Mouse (Mus musculus) left cerebral cortex, adult 11 months (tissue): ENCODE data around the gene Galk2.
A peak's percentile ranks its signal among the peaks of the same experiment; 100 is the strongest.

Experiments used
- DNase-seq: peaks from one replicate; pipeline ENCODE4 v3.0.0; 2022; ENCODE audit warnings: low spot score

Galk2 gene

DNA sequence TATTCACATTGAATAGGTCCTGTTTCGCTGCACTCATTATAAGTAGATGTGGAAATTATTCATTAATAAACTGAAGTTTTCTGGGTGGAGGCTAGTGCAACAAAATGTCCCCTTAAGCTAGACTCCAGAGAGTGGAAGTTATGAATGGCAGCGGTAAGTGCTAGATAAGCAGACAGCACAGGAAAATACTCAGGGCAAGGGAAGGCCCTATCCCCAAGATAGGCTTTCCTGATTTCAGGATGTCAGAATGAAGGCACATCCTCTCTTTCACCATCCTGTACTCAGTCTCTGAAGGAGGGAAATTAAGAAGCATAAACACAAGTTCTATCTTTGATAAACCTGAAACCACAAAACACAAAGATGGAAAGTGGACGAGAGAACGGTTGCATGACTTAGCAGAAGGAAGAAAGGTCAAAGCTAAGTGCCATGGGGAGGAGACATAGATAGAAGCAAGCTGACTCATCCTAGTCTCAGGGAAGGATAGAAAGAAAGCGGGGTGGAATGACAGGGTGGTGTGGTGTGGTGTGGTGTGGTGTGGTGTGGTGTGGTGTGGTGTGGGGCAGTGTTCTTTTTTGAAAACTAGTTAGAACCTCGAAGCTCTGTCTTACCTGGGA is 42.0 kb downstream of the Galk2 start:
- DNase-seq: no peak

- DNase-seq: no peak
These were observed 42.5 kb downstream of the Galk2 start for GRCm38 (mm10) chr2:125901426-125901825.

DNA sequence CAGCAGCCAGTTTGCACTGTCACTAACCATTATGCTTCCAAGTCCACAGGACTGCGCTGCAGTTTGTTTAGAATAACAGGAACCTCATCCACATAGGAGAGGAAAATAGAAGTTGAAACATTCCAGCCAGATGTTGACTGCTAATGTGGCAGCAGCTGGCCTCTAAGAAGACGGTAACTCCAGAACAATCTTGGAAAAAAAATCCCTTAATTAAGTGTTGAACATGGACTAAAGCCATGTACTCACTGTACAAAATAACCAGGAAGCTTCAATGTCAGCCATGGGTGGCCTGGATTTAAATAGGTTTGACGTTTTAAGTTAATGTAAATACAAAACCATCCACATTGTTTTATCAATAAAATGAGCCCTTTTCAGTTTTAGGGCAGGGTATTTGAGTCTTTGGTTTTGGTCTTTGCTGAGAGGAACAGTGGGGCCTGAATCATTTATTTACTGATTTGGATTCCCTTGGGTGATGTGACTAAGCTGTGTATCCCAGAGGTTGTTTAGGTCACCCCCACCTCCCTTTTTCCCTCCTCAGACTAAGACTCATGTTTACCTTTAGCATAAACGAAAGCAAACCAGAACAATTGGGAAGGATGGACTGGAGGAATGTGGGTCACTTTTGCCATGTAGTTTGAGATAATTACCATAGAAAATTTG is 47.6 kb downstream of the Galk2 start:
- DNase-seq: no peak

DNA sequence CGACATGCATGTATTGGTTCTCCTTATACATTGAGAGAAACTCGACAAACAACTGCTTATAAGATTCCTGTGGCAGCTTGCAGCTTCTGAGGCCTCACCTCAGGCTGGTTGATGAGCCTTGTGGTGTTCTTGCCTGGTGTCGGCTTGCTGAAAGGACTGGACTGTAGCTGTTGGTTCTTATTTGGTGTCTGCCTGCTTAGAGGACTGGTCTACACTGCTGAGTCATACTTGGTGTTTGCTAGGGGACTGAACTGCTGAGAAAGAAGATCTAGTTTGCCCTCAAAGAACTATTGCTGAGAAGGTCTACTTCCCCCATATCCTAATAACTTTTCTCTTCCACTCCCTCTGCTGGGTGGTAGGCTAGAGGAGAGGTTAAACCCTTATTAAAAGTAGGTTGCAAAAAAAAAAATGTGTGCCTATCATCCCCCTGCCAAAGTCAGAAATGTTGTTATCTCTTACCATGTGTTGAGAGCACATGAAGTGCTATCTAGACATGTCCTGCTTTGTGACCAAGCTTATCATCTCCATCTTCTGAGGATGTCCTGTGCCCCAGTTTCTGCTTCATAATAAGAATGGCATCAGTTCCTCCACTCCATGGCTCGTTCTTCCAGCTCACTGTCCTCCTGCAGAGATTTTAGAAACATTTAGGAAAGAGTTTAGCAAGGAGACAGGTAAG is 48.8 kb downstream of the Galk2 start:
- DNase-seq: no peak

DNA sequence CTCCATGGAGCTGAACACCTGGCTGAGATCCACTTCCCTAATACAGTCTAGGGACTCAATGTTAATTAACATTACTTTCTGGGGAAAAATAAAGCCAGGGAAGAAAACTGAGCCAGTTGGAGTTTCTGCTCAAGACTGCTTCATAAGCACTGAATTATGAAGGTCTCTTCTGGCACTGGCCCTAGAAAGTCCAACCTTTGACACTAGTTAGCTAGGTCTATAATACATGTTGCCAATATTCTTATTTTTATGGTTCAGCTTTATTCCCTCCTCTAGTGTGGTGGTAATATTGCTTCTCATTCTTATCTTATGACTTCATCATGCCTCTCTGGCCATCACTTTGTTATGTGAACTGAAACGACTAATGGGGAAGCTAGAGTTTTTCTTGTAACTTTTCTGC is 55.3 kb downstream of the Galk2 start:
- DNase-seq: no peak

GRCm38 (mm10) chr2:125914713-125915112 is 55.8 kb downstream of the Galk2 start:
- no peak for DNase-seq

DNA sequence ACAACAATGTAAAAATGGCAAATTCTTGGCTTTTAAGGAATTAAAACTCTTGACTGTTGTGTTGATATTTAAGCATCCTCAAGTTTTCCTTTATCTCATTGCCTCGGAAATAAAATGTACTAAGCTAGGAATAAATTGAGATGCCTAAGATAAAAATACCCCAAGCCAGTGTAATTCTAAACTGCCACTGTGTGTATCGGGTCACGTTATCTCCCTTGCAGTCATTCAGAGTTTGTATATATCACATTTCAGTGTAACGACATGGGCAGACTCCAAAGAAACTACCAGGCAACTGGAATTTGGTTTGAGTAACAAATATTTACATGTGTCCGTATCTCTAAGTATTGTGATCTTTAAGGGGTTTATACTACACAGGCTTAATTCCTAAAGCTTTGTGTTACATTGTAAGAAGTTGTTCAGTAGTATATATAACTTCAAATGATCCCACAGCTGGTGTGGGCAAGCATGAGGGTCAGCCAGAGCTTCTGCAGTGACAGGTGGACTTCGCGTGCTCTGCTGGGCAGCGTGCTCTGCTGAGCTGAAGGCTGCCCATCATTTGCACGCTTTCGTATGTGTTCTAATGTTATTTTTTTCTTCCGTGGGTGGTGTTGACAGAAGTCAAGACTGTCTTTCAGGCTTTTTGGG is 57.9 kb downstream of the Galk2 start:
- DNase-seq: no peak

GRCm38 (mm10) chr2:125917297-125917679 is 58.4 kb downstream of the Galk2 start:
- no peak for DNase-seq

DNA sequence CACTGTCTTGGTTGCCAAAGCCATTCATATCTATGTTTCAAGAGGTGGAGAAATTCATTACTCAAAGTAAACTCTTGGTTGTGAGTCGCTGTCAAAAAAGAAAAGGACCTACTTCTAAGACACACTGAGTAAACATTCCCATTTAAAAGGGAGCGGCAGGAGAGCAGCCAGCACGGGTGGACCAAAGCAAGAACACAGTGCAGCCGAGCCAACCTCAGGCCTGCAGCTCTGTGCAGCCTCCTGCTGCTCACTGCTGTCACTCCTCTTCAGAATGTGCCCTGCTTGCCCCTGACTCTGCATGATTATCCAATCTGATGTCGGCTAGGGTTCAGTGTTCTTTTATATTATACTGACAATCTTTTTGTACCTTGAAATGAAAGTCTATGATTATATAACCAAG is 62.4 kb downstream of the Galk2 start:
- no peak for DNase-seq

DNA sequence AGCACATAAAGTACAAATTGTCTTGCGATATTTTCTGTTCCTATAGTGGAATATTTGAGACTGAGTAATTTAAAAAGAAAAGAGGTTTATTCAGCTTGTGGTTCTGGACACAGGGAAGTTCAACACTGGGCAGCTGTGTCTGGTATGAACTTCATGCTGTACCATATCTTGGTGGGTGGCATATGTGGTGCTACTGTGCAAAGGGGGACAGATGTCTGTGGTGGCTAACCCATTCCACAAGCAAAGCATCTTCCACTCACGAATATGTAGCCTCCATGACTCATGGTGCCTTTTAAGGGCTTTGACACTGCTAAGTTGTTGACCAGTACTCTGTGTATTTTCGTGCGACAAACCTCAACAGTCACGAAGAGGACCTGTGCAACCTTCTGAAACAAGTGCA is 63.2 kb downstream of the Galk2 start:
- no peak for DNase-seq

DNA sequence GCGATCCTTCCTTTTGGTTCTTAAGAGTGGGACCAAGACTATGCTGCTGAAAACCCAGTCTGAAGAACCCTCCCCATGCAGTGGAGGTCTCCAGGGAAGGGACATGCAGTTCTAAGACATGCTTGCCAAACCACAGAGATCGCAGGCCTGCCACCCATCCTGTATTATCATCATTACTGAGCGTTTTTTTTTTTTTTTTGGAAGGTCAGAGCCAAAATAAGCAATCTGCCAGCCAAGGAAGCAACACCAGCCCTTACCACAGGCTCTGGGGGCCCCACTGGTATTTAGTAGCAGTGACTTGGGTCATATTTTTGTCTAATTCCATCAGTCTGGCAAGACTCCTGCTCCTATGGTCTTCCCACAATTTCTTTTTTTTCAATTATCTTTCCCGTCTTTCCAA is 64.0 kb downstream of the Galk2 start:
- no peak for DNase-seq

- no peak for DNase-seq
These were observed 64.4 kb downstream of the Galk2 start for GRCm38 (mm10) chr2:125923346-125923745.

DNA sequence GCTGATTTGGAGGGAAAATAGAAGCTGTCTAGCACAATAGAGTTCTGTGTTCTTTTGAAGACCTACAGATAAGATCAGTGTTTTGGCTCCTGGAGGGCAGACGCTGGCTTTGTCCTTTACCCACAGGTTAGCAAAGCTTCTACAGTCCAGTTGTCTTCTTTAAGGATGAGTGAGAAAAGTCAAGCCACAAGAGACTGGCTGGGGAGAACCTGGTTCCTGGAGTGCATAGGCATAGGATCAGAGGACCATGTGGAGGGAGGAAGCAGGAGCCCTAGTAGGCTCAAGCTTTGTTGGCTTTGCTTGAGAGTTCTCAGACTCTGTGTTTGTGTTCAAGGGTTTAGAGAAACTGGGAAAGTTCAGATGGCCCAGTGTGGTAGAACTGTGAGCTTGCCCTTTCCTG is 65.6 kb downstream of the Galk2 start:
- no peak for DNase-seq

DNA sequence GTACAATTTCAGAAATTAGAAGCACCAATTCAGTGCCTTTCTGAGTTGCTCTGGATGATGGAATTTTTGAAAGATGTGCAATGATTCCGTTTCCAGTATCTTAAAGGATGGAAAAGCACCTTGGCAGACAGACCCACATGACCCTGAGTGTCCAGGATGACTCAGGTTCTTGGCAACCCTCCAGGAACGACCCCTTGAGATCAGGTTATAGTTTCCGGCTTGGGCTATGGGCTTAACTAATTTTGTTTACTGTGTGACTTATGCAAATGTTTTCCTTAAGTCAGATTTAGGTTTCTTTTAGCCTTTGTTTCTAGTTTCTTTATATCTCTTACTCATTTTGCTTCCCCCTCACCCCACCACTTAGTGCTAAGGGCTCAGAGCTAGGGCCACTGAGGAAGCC is 66.2 kb downstream of the Galk2 start:
- DNase-seq: no peak

GRCm38 (mm10) chr2:125929396-125929795 is 70.5 kb downstream of the Galk2 start:
- DNase-seq: no peak

GRCm38 (mm10) chr2:125929872-125930271 is 71.0 kb downstream of the Galk2 start:
- DNase-seq: no peak

DNA sequence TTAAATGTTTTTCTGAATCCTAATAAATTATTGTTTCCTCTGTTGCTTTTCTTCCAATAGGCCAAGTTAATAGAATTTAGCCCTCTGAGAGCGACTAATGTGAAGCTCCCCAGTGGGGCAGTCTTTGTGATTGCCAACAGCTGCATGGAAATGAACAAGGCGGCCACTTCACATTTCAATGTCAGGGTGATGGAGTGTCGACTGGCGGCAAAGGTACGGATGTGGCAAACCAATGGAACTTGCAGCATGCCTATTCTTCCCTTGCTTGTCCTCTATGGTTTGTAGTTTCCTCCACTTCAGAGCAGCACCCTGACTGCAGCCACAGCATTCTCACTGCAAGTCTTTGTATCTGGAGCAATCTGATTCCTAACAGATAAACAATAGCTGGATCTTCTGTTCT is 72.3 kb downstream of the Galk2 start:
- DNase-seq: no peak

DNA sequence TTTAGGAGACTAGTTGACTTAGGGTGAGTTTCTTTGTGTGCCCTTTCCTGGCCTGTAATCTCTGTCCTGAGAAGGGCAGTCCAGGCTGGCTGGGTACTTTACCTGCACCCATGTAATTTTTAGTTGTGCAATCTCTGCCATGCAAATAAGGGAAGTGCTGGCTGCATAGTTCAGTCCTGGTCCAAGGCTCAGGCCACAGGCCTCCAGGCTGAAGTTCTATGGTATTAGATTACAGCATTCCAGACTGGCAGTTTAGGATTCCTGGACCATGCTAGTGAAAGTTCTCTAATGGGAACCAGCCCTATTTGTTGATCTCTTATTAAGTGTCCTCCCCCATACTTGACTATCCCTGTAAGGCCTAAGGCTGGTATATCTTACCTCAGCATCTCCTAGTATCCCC is 73.8 kb downstream of the Galk2 start:
- DNase-seq: no peak

- DNase-seq: no peak
These were observed 75.1 kb downstream of the Galk2 start for GRCm38 (mm10) chr2:125933977-125934376.

- DNase-seq: no peak
These were observed 77.5 kb downstream of the Galk2 start for GRCm38 (mm10) chr2:125936396-125936795.

DNA sequence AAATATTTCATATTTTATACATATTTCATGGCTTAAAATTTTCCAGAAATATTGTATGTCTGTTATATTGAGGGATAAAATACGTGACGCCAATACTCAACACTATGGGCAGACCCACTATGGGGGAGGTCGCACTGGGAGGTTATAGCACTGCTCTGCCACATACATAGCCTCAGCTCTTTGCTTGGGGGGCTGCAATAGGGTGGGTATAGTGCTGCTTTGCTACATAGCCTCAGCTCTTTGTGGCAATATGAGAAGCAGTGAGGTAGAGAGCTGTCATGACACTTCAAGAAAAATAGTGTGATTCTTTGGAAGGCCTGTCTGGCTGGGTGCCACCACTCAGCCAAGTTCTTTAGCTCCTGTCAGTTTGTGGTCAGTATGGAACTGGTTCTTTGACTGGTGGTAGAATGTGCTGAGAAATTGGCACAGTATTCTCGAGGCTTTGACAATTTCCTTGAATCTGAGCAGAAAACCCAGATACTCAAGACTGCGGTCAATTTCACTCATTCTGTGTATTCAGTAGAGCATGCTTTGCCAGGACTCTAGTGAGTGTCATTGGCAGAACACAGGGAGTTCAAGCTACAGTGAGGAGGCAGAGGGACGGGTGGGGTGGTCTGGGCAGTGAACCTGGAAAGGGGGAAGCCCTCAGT is 80.2 kb downstream of the Galk2 start:
- DNase-seq: no peak

DNA sequence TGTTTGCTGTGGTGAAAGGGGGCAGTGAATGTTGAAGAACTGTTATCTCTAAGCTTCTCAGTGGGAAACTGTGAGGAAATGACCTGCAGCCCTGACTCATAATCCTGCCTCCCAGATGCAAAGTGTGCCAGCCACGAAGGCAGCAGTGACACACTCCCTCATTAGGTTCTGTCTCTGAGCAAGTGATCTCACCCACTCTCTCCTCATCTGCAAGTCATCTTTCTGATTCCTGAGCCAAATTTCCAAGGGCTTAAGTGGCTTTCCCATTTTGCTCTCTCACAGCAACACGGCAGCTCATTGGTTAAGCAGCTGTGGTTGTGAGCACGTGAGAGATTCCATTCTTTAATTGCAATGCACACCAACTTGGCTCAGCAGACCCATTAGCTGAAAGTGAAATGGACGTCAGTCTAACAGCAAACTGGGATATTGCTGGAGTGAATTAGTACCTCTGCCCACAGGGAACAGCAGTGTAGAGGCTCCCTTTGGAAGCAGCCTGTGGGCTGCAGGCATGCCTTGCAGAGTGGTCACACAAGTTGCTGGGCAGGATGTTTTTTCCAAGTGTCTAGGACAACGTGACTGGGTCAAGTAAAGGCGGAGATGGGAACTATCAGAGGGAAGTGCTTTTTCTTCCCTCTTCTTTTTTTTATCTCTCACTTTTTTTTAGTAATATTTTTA is 82.3 kb downstream of the Galk2 start:
- peak; percentile 21 for DNase-seq
